Mouse (Mus musculus) midbrain, embryonic 12.5 days (tissue): Measurements from ENCODE around the gene AI593442. TPM values are rescaled to one million over a fixed set of nuclear protein-coding genes. Genes with fewer than 3 reads are reported as not detected.

Source experiments
- ATAC-seq: fragments of 200-750 bp; cut with Nextera tagmentation; 2 replicates; pipeline ENCODE4 v1.8.0; 2017; ENCODE audit warnings: low read depth, moderate TSS enrichment, moderate library complexity; ENCODE audit not compliant: low FRiP score
- H3K27ac ChIP-seq: fragments of 300-500 bp; sonication (generic); replicated peaks from 2 replicates; pipeline ENCODE4 v1.5.1; 2016; ENCODE audit warnings: mild to moderate bottlenecking
- H3K27me3 ChIP-seq: fragments of 300-500 bp; sonication (generic); 2 replicates; pipeline ENCODE4 v1.6.1; 2016; ENCODE audit warnings: mild to moderate bottlenecking
- H3K36me3 ChIP-seq: fragments of 300-500 bp; sonication (generic); 2 replicates; pipeline ENCODE4 v1.6.1; 2016
- H3K4me1 ChIP-seq: fragments of 300-500 bp; sonication (generic); 2 replicates; pipeline ENCODE4 v1.6.1; 2016
- H3K4me2 ChIP-seq: fragments of 300-500 bp; sonication (generic); replicated peaks from 2 replicates; pipeline ENCODE4 v1.6.1; 2016; ENCODE audit warnings: mild to moderate bottlenecking, moderate library complexity
- H3K4me3 ChIP-seq: fragments of 300-500 bp; sonication (generic); 2 replicates; pipeline ENCODE4 v1.5.1; 2016; ENCODE audit warnings: mild to moderate bottlenecking
- H3K9ac ChIP-seq: fragments of 300-500 bp; sonication (generic); replicated peaks from 2 replicates; pipeline ENCODE4 v1.6.1; 2016; ENCODE audit warnings: mild to moderate bottlenecking, moderate library complexity
- H3K9me3 ChIP-seq: fragments of 300-500 bp; sonication (generic); 2 replicates; pipeline ENCODE4 v1.6.1; 2016; ENCODE audit warnings: mild to moderate bottlenecking
- WGBS: fragments of 180-500 bp; shearing (Covaris S2); methylation state at CpG from one replicate; pipeline ENCODE4 v1.1.7; 2016; 5-methylcytosine and 5-hydroxymethylcytosine counted together
- polyA plus RNA-seq: library from polyadenylated mRNA; unstranded; fragments of >200 nt; fragmentation: Nextera tagmentation; extraction: Ambion mirVana; gene quantifications from 2 replicates; pipeline ENCODE4 v1.2.1, GENCODE M21; 2016

The AI593442 gene
- 6.4 and 6.7 TPM in 2 replicates for polyA plus RNA-seq

- peak within 1 kb of the TSS; percentile 60 for H3K4me3 ChIP-seq
- peak within 1 kb of the TSS; percentile 32 for H3K27ac ChIP-seq
- no peaks in the 10 kb centered on the region for H3K36me3 ChIP-seq
- WGBS: under 1% methylated on average over 15 of the region's 27 CpGs
- H3K9me3 ChIP-seq: no peaks in the 10 kb centered on the region
- H3K4me1 ChIP-seq: peaks cover 20% of the 10 kb centered on the region
- peaks cover 46% of the 10 kb centered on the region for H3K27me3 ChIP-seq
- H3K4me2 ChIP-seq: peak within 1 kb of the TSS; percentile 95
- peak within 1 kb of the TSS; percentile 59 for H3K9ac ChIP-seq
- peak; percentile 84 for ATAC-seq
Measured at GRCm38 (mm10) chr9:52679362-52679947, at the start of gene AI593442. Gene AI593442 (minus strand): TSS chr9:52679780.

GRCm38 (mm10) chr9:52728806-52729205 is 49.2 kb upstream of the AI593442 start:
- Histone ChIP-seq H3K27me3 (no peaks in the 10 kb centered on the region), H3K27ac (no peak overlapping the region), H3K4me3 (no peak overlapping the region), H3K4me1 (no peaks in the 10 kb centered on the region), H3K36me3 (no peaks in the 10 kb centered on the region), H3K4me2 (no peak overlapping the region), H3K9me3 (no peaks in the 10 kb centered on the region), H3K9ac (no peak overlapping the region)
- no peak for ATAC-seq
- WGBS: 90% methylated on average over 5 of the region's 5 CpGs

GRCm38 (mm10) chr9:52722626-52723025 is 43.0 kb upstream of the AI593442 start:
- H3K4me2 ChIP-seq: no peak overlapping the region
- H3K27me3 ChIP-seq: no peaks in the 10 kb centered on the region
- H3K9me3 ChIP-seq: no peaks in the 10 kb centered on the region
- no peaks in the 10 kb centered on the region for H3K4me1 ChIP-seq
- 90% methylated on average over 1 of the region's 1 CpGs for WGBS
- H3K9ac ChIP-seq: no peak overlapping the region
- no peak for ATAC-seq
- no peaks in the 10 kb centered on the region for H3K36me3 ChIP-seq
- no peak overlapping the region for H3K4me3 ChIP-seq
- no peak overlapping the region for H3K27ac ChIP-seq

GRCm38 (mm10) chr9:52719562-52719961 is 40.0 kb upstream of the AI593442 start:
- H3K27me3 ChIP-seq: no peaks in the 10 kb centered on the region
- H3K4me1 ChIP-seq: no peaks in the 10 kb centered on the region
- no peak overlapping the region for H3K4me2 ChIP-seq
- 70% methylated on average over 2 of the region's 2 CpGs for WGBS
- no peak overlapping the region for H3K27ac ChIP-seq
- H3K9me3 ChIP-seq: no peaks in the 10 kb centered on the region
- ATAC-seq: no peak
- H3K9ac ChIP-seq: no peak overlapping the region
- no peak overlapping the region for H3K4me3 ChIP-seq
- H3K36me3 ChIP-seq: no peaks in the 10 kb centered on the region

- Histone ChIP-seq H3K9ac (no peak overlapping the region), H3K27me3 (peaks cover 46% of the 10 kb centered on the region), H3K36me3 (no peaks in the 10 kb centered on the region), H3K4me2 (peak overlapping the region; percentile 95), H3K9me3 (no peaks in the 10 kb centered on the region), H3K4me3 (no peak overlapping the region), H3K27ac (no peak overlapping the region), H3K4me1 (peaks cover 20% of the 10 kb centered on the region)
- 48% methylated on average over 5 of the region's 5 CpGs for WGBS
- no peak for ATAC-seq
Measured at GRCm38 (mm10) chr9:52680036-52680435, 456 bp upstream of the AI593442 start.

GRCm38 (mm10) chr9:52678839-52679215 is 753 bp downstream of the AI593442 start:
- Histone ChIP-seq H3K27me3 (peaks cover 46% of the 10 kb centered on the region), H3K4me2 (peak overlapping the region; percentile 95), H3K4me3 (peak overlapping the region; percentile 60), H3K4me1 (peaks cover 20% of the 10 kb centered on the region), H3K9me3 (no peaks in the 10 kb centered on the region), H3K27ac (peak overlapping the region; percentile 32; the same call in 1 of the 2 replicates), H3K9ac (peak overlapping the region; percentile 59), H3K36me3 (no peaks in the 10 kb centered on the region)
- under 1% methylated on average over 10 of the region's 10 CpGs for WGBS
- ATAC-seq: peak; percentile 24

GRCm38 (mm10) chr9:52678179-52678838 is 1.3 kb downstream of the AI593442 start:
- Histone ChIP-seq H3K9me3 (no peaks in the 10 kb centered on the region), H3K4me3 (peak overlapping the region; percentile 60), H3K27me3 (peaks cover 46% of the 10 kb centered on the region), H3K4me1 (peaks cover 20% of the 10 kb centered on the region), H3K9ac (peak overlapping the region; percentile 59), H3K36me3 (no peaks in the 10 kb centered on the region), H3K27ac (no peak overlapping the region), H3K4me2 (peak overlapping the region; percentile 95)
- ATAC-seq: peak; percentile 69
- under 1% methylated on average over 28 of the region's 28 CpGs for WGBS

- Histone ChIP-seq H3K27ac (no peak overlapping the region), H3K36me3 (no peaks in the 10 kb centered on the region), H3K9me3 (no peaks in the 10 kb centered on the region), H3K4me1 (peaks cover 20% of the 10 kb centered on the region), H3K4me2 (peak overlapping the region; percentile 95; the same call in 1 of the 2 replicates), H3K27me3 (peaks cover 46% of the 10 kb centered on the region), H3K9ac (no peak overlapping the region), H3K4me3 (no peak overlapping the region)
- WGBS: 19% methylated on average over 4 of the region's 4 CpGs
- no peak for ATAC-seq
Measured at GRCm38 (mm10) chr9:52676587-52676986, 3.0 kb downstream of the AI593442 start.

- H3K4me1 ChIP-seq: peaks cover 20% of the 10 kb centered on the region
- no peak for ATAC-seq
- no peak overlapping the region for H3K9ac ChIP-seq
- H3K4me2 ChIP-seq: no peak overlapping the region
- no peaks in the 10 kb centered on the region for H3K36me3 ChIP-seq
- peaks cover 42% of the 10 kb centered on the region for H3K27me3 ChIP-seq
- WGBS: 66% methylated on average over 3 of the region's 3 CpGs
- no peak overlapping the region for H3K27ac ChIP-seq
- H3K9me3 ChIP-seq: no peaks in the 10 kb centered on the region
- no peak overlapping the region for H3K4me3 ChIP-seq
Measured at GRCm38 (mm10) chr9:52675937-52676336, 3.6 kb downstream of the AI593442 start.

GRCm38 (mm10) chr9:52661422-52661821 is 18.2 kb downstream of the AI593442 start:
- Histone ChIP-seq H3K9me3 (no peaks in the 10 kb centered on the region), H3K27ac (no peak overlapping the region), H3K4me2 (no peak overlapping the region), H3K36me3 (no peaks in the 10 kb centered on the region), H3K4me3 (no peak overlapping the region), H3K27me3 (no peaks in the 10 kb centered on the region), H3K9ac (no peak overlapping the region), H3K4me1 (no peaks in the 10 kb centered on the region)
- 84% methylated on average over 3 of the region's 3 CpGs for WGBS
- no peak for ATAC-seq

- no peak for ATAC-seq
- WGBS: 81% methylated on average over 5 of the region's 5 CpGs
- H3K4me2 ChIP-seq: no peak overlapping the region
- H3K27ac ChIP-seq: no peak overlapping the region
- no peaks in the 10 kb centered on the region for H3K36me3 ChIP-seq
- H3K9ac ChIP-seq: no peak overlapping the region
- H3K4me3 ChIP-seq: no peak overlapping the region
- no peaks in the 10 kb centered on the region for H3K9me3 ChIP-seq
- no peaks in the 10 kb centered on the region for H3K4me1 ChIP-seq
- H3K27me3 ChIP-seq: no peaks in the 10 kb centered on the region
Measured at GRCm38 (mm10) chr9:52650341-52650951, 29.1 kb downstream of the AI593442 start.

- Histone ChIP-seq H3K4me3 (no peak overlapping the region), H3K4me2 (no peak overlapping the region), H3K27ac (no peak overlapping the region), H3K4me1 (no peaks in the 10 kb centered on the region), H3K36me3 (no peaks in the 10 kb centered on the region), H3K9me3 (no peaks in the 10 kb centered on the region), H3K9ac (no peak overlapping the region), H3K27me3 (no peaks in the 10 kb centered on the region)
- ATAC-seq: no peak
- 91% methylated on average over 2 of the region's 2 CpGs for WGBS
Measured at GRCm38 (mm10) chr9:52645312-52645711, 34.3 kb downstream of the AI593442 start.
